ENCODE assay signal across 11 mouse cellular contexts in genomic region chr4:124189993-124190385, GRCm38 (mm10).
"Had no signal": no experiment of that assay in that cellular context is flagged by ENCODE, and none has a peak within 500 bp of the region (broad histone marks: within the 10 kb centered on the region; RNA-seq: fewer than 3 reads in every experiment).

No protein-coding gene starts in this region.

- H3K36me3 ChIP-seq: intestine, embryonic 15.5 days; kidney, embryonic 15.5 days; limb, embryonic 13.5 days had no signal

- ATAC-seq: lung, postnatal 0 days had no signal

- H3K9me3 ChIP-seq: intestine, embryonic 15.5 days; kidney, embryonic 15.5 days; limb, embryonic 13.5 days had no signal

- DNase-seq: kidney, adult 18-20 months; kidney, postnatal 25 days; lung, adult 18-20 months; thymus, postnatal 4 days had no signal

- H3K4me2 ChIP-seq: intestine, embryonic 15.5 days; limb, embryonic 13.5 days; midbrain, embryonic 11.5 days had no signal

- H3K27ac ChIP-seq: intestine, embryonic 15.5 days; kidney, embryonic 15.5 days; limb, embryonic 13.5 days; liver, embryonic 14.5 days; stomach, postnatal 0 days had no signal

- H3K9ac ChIP-seq: intestine, embryonic 15.5 days; kidney, embryonic 15.5 days; limb, embryonic 13.5 days; liver, embryonic 14.5 days had no signal

- H3K4me1 ChIP-seq: intestine, embryonic 15.5 days had no signal

- H3K4me3 ChIP-seq: intestine, embryonic 15.5 days; kidney, embryonic 15.5 days; limb, embryonic 13.5 days had no signal
